Mouse (Mus musculus) ES-Bruce4 (cell line): ENCODE measurements around the gene Vipas39.

Experiments used
- CTCF ChIP-seq: IDR thresholded peaks from one replicate; pipeline ENCODE4 v1.8.1; 2011; ENCODE audit warnings: low read depth, low read length
- EP300 ChIP-seq: IDR thresholded peaks from 2 replicates; pipeline ENCODE4 v1.6.1; 2011; ENCODE audit warnings: low read depth, low read length; ENCODE audit not compliant: insufficient read depth

DNA sequence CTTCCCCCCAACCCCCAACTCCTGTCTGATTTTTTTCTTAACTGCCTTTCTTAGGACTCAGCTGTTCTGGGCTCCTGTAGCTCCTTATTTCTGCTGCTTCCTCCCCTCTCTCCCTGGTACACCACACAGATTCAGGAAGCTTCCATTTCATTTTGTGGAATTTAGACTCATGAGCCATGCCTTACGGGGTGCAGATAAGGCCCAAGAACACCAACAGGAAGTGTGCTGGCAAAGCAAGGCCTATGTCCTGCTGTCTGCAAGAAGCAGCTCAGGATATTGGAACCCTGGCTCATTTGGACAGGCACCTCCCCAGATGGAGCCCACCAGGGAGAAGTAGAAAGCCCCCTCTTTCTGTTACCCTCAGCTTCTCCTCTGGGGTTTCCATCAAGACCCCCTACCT is 15.7 kb upstream of the Vipas39 start:
- no peak for TF ChIP-seq CTCF
- no peak for TF ChIP-seq EP300
